Mouse (Mus musculus): ENCODE measurements at regions not wholly inside any gene's neighbourhood (a gene's known extent, or its start where the extent isn't known, plus 50 kb on each side); places are given as distances from the start of the nearest gene placed in this dataset.

DNA sequence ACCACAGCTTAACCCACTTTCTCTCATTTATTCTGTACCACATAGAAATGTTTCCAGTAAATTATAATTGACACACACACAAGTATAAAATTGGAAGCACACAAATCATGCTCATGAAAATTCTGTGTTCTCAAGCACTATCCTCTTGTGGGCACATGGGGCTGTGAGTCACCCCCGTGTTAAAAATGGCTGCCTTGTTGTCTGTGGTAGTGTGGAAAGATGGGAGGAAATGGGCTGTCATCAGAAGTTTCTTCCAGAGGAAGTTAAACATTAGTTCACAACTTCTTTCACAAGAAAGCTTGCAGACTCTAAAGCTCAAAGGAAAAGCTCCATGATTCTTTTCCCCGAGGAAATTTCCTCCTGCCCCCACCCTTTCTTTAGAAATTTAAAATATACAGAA, 329.5 kb upstream of the Hnrnpa3 start:
- no peaks in the 10 kb centered on the region for H3K36me3 ChIP-seq (ENCODE audit: control insufficient read depth)
- no peaks in the 10 kb centered on the region for H3K9me3 ChIP-seq (ENCODE audit: control insufficient read depth, low read length)

DNA sequence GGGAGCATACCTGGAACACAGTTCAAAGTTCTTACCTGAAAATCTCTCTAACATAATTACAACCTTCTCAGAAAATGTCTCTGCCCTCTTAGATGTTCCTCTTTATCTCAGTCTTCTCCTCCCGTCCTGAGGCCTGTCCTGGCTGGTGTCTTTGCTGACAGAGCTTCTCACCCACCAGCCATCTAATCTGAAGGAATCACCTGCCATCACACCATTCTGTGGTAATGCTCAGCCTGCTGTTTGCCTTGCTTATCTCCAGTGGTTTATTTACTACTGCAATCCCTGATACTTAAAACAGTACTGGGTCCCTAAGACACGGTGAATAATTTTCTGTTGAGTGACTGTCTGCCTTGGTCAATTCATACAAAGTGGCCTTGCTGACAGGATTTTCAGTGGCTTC, 317.8 kb upstream of the Hnrnpa3 start:
- H3K36me3 ChIP-seq (ENCODE audit: control insufficient read depth) = no peaks in the 10 kb centered on the region
- H3K27me3 ChIP-seq (ENCODE audit: control insufficient read depth) = no peaks in the 10 kb centered on the region
- peaks cover 5% of the 10 kb centered on the region; the same call in 1 of the 2 replicates for H3K4me1 ChIP-seq (ENCODE audit: control insufficient read depth)
- no peak for TF ChIP-seq GATA1 (IDR thresholded peaks at IDR 0.05; ENCODE audit: low read length)
- no peak for TF ChIP-seq TAL1 (IDR thresholded peaks at IDR 0.05; ENCODE audit: low read length)
- H3K9me3 ChIP-seq (ENCODE audit: control insufficient read depth, low read length) = no peaks in the 10 kb centered on the region
- no peak overlapping the region for H3K4me3 ChIP-seq (replicated peaks)

More for the DNA sequence above, 329.5 kb upstream of the Hnrnpa3 start:
- no peaks in the 10 kb centered on the region for H3K4me1 ChIP-seq (ENCODE audit: control insufficient read depth)
- TF ChIP-seq GATA1 (IDR thresholded peaks at IDR 0.05; ENCODE audit: low read length) (no peak), TAL1 (IDR thresholded peaks at IDR 0.05; ENCODE audit: low read length) (no peak)
- no peak overlapping the region for H3K4me3 ChIP-seq (replicated peaks)
- H3K27me3 ChIP-seq (ENCODE audit: control insufficient read depth) = no peaks in the 10 kb centered on the region

DNA sequence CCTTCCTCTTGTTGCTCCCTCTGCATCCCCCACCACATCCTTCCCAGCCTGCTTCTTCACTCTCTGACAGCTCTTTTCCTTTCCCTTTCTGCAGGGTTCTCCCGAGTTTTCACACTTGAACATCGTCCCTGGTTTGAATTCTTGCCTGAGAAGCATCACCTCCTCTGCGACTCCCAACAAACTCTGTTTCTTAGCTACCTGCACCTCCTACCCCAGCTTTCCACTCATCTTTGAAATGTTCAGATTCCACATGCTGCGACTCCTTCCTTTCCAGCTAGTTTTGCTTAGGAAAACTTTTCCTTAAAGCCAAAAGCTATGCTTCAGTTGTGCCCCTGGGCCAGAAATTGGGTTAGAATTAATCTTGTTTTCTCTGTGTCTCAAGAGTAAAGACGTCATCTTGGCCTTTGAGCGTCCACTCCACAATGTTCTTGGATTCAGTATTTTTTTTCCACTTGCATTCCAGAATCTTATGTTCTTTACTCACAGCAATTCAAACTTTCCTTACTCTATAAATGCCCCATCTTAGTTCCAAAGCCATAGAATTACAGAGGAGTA, 317.3 kb upstream of the Hnrnpa3 start:
- H3K4me1 ChIP-seq (ENCODE audit: control insufficient read depth) = peaks cover 5% of the 10 kb centered on the region; the same call in 1 of the 2 replicates
- H3K27me3 ChIP-seq (ENCODE audit: control insufficient read depth) = no peaks in the 10 kb centered on the region
- H3K4me3 ChIP-seq (replicated peaks) = no peak overlapping the region
- H3K9me3 ChIP-seq (ENCODE audit: control insufficient read depth, low read length) = no peaks in the 10 kb centered on the region
- TF ChIP-seq GATA1 (IDR thresholded peaks at IDR 0.05; ENCODE audit: low read length) (no peak), TAL1 (IDR thresholded peaks at IDR 0.05; ENCODE audit: low read length) (no peak)
- H3K36me3 ChIP-seq (ENCODE audit: control insufficient read depth) = no peaks in the 10 kb centered on the region

DNA sequence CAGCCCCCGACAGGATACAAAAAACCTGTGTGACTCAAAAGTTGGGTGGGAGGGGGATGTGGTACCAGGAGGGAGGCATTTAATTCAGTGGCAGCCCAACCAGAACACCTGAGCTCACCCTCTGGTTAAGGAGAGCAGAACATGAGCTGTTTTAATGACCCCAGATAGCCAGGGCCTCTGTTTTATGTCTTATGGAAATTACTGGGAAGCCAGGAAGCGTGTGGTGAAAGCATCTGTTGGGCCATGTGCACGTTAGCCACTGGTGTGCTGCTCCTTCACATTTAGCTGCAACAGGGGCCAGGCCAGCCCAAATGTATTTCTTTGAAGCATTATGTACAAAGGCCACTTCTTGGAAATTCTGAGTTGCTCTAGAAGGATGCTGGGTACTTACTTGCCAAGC, 308.2 kb upstream of the Hnrnpa3 start:
- TF ChIP-seq TAL1 (IDR thresholded peaks at IDR 0.05; ENCODE audit: low read length) (no peak), GATA1 (IDR thresholded peaks at IDR 0.05; ENCODE audit: low read length) (no peak)
- H3K9me3 ChIP-seq (ENCODE audit: control insufficient read depth, low read length) = no peaks in the 10 kb centered on the region
- H3K36me3 ChIP-seq (ENCODE audit: control insufficient read depth) = no peaks in the 10 kb centered on the region
- H3K4me1 ChIP-seq (ENCODE audit: control insufficient read depth) = no peaks in the 10 kb centered on the region
- H3K4me3 ChIP-seq (replicated peaks) = no peak overlapping the region
- H3K27me3 ChIP-seq (ENCODE audit: control insufficient read depth) = no peaks in the 10 kb centered on the region

DNA sequence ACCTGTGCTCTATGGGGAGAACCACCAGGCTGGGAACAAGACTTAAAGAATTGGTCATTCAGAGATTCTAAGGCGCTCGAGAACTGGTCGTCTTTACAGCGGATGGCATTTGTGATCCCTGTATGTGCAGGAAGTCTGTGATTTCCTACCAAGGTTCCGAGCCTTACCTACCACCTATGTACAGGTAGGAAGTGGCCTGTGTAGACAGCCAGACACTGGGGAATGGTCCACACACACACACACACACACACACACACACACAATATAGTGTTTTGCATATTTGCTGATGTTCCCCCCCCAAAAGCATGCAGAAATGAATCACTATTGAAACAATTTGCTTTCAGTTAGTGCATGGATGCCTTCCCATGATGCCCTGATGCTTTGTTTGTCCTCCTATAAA, 307.1 kb upstream of the Hnrnpa3 start:
- no peaks in the 10 kb centered on the region for H3K27me3 ChIP-seq (ENCODE audit: control insufficient read depth)
- TF ChIP-seq GATA1 (IDR thresholded peaks at IDR 0.05; ENCODE audit: low read length) (no peak), TAL1 (IDR thresholded peaks at IDR 0.05; ENCODE audit: low read length) (no peak)

DNA sequence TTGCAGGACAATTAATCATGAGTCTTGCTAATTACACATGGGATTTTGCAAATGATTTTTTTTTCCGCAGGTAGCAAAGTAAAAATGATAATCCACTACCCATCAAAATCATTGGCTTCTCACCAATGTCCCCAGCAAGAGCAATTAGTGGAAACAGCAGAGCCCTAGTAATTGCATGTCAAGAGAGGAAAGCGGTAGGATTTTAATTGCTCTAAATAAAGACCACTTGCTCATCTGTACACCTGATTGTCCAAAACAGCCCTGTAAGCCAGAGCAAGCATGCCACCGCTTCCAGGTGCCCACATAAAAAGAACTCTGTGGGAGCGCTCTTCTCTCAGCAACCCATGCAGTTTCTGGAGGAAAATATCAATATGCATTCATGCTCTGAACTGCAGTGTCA, 306.5 kb upstream of the Hnrnpa3 start:
- no peaks in the 10 kb centered on the region for H3K36me3 ChIP-seq (ENCODE audit: control insufficient read depth)
- no peak overlapping the region for H3K4me3 ChIP-seq (replicated peaks)
- H3K4me1 ChIP-seq (ENCODE audit: control insufficient read depth) = no peaks in the 10 kb centered on the region
- no peaks in the 10 kb centered on the region for H3K27me3 ChIP-seq (ENCODE audit: control insufficient read depth)
- no peak for TF ChIP-seq TAL1 (IDR thresholded peaks at IDR 0.05; ENCODE audit: low read length)
- no peak for TF ChIP-seq GATA1 (IDR thresholded peaks at IDR 0.05; ENCODE audit: low read length)
- no peaks in the 10 kb centered on the region for H3K9me3 ChIP-seq (ENCODE audit: control insufficient read depth, low read length)

More for the DNA sequence above, 307.1 kb upstream of the Hnrnpa3 start:
- Histone ChIP-seq H3K4me1 (ENCODE audit: control insufficient read depth) (no peaks in the 10 kb centered on the region), H3K4me3 (replicated peaks) (no peak overlapping the region), H3K9me3 (ENCODE audit: control insufficient read depth, low read length) (no peaks in the 10 kb centered on the region), H3K36me3 (ENCODE audit: control insufficient read depth) (no peaks in the 10 kb centered on the region)

DNA sequence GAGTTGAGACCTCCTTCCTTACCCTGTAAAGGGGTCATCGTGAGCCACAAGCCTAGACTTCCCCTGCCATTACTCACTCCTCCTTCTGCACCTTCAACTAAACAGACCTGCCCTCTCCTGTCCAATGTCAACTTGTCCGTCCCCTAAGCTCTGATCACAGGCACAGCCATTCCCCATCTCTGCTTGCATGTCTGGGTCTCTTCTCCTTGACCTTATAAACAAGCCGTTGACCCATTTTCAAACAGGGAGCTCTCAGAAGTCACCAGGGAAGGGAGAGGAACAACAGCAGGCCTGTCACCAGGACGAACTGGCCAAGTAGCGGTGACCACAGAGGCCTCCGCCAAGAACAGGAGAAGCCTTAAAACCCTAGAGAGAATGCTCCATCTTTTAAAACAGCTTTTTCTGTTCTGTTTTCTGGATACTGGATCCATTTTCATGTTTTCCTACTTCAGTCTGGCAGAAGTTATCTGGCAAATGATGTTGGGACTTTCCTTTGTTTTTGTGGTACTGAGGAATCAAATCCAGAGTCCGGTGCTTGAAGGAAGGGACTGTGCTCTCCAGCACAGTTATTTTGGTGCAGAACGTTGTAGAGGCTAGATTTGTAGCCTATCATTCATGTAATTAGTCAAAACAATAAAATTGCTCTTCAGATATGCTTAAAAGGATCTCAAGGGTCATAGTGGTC, 302.2 kb upstream of the Hnrnpa3 start:
- Histone ChIP-seq H3K9me3 (ENCODE audit: control insufficient read depth, low read length) (no peaks in the 10 kb centered on the region), H3K36me3 (ENCODE audit: control insufficient read depth) (no peaks in the 10 kb centered on the region), H3K27me3 (ENCODE audit: control insufficient read depth) (no peaks in the 10 kb centered on the region), H3K4me3 (replicated peaks) (no peak overlapping the region), H3K4me1 (ENCODE audit: control insufficient read depth) (no peaks in the 10 kb centered on the region)
- TF ChIP-seq GATA1 (IDR thresholded peaks at IDR 0.05; ENCODE audit: low read length) (no peak), TAL1 (IDR thresholded peaks at IDR 0.05; ENCODE audit: low read length) (no peak)

DNA sequence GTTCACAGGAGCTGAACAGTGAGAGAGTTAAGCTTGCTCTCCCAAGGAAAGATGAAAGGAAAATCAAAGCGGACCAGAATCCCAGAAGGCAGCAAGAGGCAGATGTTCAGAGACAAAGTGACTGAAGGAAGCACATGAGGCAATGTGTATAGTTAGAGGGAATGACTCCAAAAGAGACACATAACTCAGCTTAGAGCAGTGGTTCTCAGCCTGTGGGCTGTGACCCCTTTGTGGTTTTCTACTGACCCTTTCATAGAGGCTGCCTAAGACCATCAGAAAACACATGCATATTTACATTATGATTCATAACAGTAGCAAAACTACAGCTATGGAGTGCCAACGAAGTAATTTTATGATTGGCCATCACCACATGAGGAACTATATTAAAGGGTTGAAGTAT, 301.5 kb upstream of the Hnrnpa3 start:
- Histone ChIP-seq H3K4me1 (ENCODE audit: control insufficient read depth) (no peaks in the 10 kb centered on the region), H3K4me3 (replicated peaks) (no peak overlapping the region), H3K27me3 (ENCODE audit: control insufficient read depth) (no peaks in the 10 kb centered on the region)

DNA sequence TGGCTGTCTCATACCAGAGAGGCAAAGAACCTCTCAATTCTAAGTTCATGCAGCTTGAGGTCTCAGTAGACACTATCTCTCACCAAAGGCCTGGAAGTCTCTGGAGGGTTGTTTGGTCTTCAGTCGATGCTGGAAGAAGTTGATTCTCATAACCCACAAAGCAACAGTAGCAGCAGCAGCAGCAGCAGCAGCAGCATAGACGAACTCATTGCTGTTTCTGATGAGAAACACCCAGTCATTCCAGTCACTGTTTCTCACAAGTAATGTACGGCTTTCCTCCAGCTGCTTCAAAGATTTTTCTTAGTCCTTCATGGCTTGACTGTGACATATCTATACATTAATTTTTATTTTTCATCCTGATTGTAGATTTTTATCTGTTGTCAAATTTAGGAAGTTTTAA, 298.1 kb upstream of the Hnrnpa3 start:
- Histone ChIP-seq H3K4me3 (replicated peaks) (no peak overlapping the region), H3K9me3 (ENCODE audit: control insufficient read depth, low read length) (no peaks in the 10 kb centered on the region), H3K36me3 (ENCODE audit: control insufficient read depth) (no peaks in the 10 kb centered on the region), H3K4me1 (ENCODE audit: control insufficient read depth) (no peaks in the 10 kb centered on the region), H3K27me3 (ENCODE audit: control insufficient read depth) (no peaks in the 10 kb centered on the region)
- no peak for TF ChIP-seq GATA1 (IDR thresholded peaks at IDR 0.05; ENCODE audit: low read length)
- TF ChIP-seq TAL1 (IDR thresholded peaks at IDR 0.05; ENCODE audit: low read length) = no peak

More for the DNA sequence above, 301.5 kb upstream of the Hnrnpa3 start:
- no peak for TF ChIP-seq TAL1 (IDR thresholded peaks at IDR 0.05; ENCODE audit: low read length)
- Histone ChIP-seq H3K9me3 (ENCODE audit: control insufficient read depth, low read length) (no peaks in the 10 kb centered on the region), H3K36me3 (ENCODE audit: control insufficient read depth) (no peaks in the 10 kb centered on the region)

Measured in erythroblast, embryonic 14.5 days (primary cell).